Mouse (Mus musculus) bone marrow, adult 2 months (tissue): ENCODE results near the gene Slc24a3.

Experiments
- CTCF ChIP-seq: fragments of 200-500 bp; IDR thresholded peaks from 2 replicates; pipeline ENCODE4 v1.5.1; 2011; ENCODE audit warnings: low read length, control low read depth; ENCODE audit not compliant: control insufficient read depth, insufficient read depth
- POLR2A ChIP-seq: fragments of 200-500 bp; IDR thresholded peaks from 2 replicates; pipeline ENCODE4 v1.6.1; 2011; ENCODE audit warnings: low read depth, mild to moderate bottlenecking, control low read depth, low read length, borderline replicate concordance; ENCODE audit not compliant: control insufficient read depth

- TF ChIP-seq CTCF (no peak), POLR2A (no peak)
Observed at GRCm38 (mm10) chr2:145396579-145396978, 229.0 kb downstream of the Slc24a3 start.
